Mouse (Mus musculus): ENCODE data around the gene Fgf6. TPM values are rescaled to one million over a fixed set of nuclear protein-coding genes. Genes with fewer than 3 reads are reported as not detected.

Gene Fgf6
- not detected for polyA plus RNA-seq (2012; fragmentation: generic; extraction: Trizol)

DNA sequence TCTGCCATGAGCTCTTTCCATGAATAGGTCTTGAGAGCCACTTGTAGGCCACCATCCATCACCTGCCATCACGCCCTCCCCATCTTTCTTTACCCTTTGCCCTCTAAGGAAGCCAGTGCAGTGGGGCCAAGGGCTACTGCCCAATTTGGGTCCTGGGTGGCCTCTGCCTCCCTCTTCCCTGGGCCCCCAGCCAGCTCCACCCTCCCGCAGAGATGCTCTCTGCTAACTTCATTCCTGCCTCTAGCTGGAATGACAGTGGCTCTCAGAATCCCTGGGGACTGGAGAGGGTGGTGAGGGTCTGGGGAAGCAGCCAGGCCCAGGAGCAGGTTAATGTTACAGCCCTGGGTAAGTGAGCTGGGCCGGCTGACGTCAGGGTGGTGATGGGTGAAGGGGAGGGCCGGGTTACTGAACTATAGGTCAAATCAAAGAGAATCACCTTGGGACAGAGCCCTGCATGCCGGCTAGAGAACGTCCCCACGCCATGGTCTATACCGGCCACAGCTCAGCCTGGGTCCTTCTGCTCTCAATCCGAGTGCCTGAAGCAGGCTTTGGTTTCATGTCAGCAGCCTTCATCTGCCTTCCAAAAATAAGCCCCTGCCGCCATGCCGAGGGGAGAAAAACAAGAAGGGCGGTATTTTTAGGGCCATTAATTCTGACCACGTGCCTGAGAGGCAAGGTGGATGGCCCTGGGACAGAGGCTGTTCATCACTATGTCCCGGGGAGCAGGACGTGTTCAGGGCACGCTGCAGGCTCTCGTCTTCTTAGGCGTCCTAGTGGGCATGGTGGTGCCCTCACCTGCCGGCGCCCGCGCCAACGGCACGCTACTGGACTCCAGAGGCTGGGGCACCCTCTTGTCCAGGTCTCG, at the start of gene Fgf6:
Fgf6 (plus strand) TSS at position 681 of the 865 bp plus-strand sequence.

GRCm38 (mm10) chr6:127072817-127073216, 57.4 kb downstream of the Fgf6 start, which contains the start of gene Fgf23:
TSS of gene Fgf23 (plus strand) at chr6:127072902.

Other genes starting within 250 kb of the Fgf6 start
- gene Ndufa9, start 166.4 kb upstream of the Fgf6 start, polyA plus RNA-seq (2012; fragmentation: generic; extraction: Trizol): 100 to 1,000 TPM; 114 to 129 TPM
- gene Akap3, start 162.5 kb upstream of the Fgf6 start, polyA plus RNA-seq (2012; fragmentation: generic; extraction: Trizol): not detected
- under 1 TPM in 1 of 2 experiments, not detected in 1; 0.18 TPM for gene Dyrk4, start 93.7 kb upstream of the Fgf6 start, polyA plus RNA-seq (2012; fragmentation: generic; extraction: Trizol)
- gene Rad51ap1, start 76.0 kb upstream of the Fgf6 start, polyA plus RNA-seq (2012; fragmentation: generic; extraction: Trizol): 1 to 10 TPM; 1.9 to 4.8 TPM
- 10 to 100 TPM in 1 of 2 experiments, 1 to 10 TPM in 1; 1.7 to 13.1 TPM for gene D6Wsu163e, start 75.6 kb upstream of the Fgf6 start, polyA plus RNA-seq (2012; fragmentation: generic; extraction: Trizol)
- gene Fgf23, start 57.3 kb downstream of the Fgf6 start, polyA plus RNA-seq (2012; fragmentation: generic; extraction: Trizol): not detected
- 1 to 10 TPM in 1 of 2 experiments, under 1 TPM in 1; 0.61 to 3.3 TPM for gene Tigar, start 94.0 kb downstream of the Fgf6 start, polyA plus RNA-seq (2012; fragmentation: generic; extraction: Trizol)
- 10 to 100 TPM in 1 of 2 experiments, 1 to 10 TPM in 1; 9.1 to 24.4 TPM for gene Ccnd2, start 136.6 kb downstream of the Fgf6 start, polyA plus RNA-seq (2012; fragmentation: generic; extraction: Trizol)